Mouse (Mus musculus) natural killer cell, adult 2 months (primary cell): ENCODE measurements around the gene Fitm1.

Source experiments
- DNase-seq, 2 experiments: peaks; one replicate each; pipeline ENCODE4 v3.0.0; 2022; ENCODE audit warnings: low spot score in 2 of 2

Gene Fitm1

DNA sequence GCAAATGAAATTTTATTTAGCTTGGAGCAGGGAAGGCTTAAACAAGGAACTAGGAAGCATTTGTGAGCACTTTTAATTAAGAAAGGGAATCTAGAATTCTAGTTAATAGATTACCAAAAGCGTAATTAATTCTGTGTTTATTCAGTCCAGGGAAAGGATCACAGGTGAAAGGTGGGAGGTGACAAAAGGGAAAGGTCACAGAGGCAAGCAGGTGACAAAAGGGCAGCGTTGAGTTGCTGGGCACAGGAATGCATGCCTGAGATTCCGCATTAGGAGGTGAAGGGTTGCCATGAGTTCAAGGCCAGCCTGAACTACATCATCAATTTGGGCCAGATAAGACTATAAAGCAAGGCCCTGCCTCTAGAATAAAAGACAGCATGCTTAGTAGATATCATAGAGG, 7.9 kb upstream of the Fitm1 start:
- DNase-seq = no peak

- DNase-seq = no peak
Observed at GRCm38 (mm10) chr14:55570588-55570987, 4.8 kb upstream of the Fitm1 start.

DNA sequence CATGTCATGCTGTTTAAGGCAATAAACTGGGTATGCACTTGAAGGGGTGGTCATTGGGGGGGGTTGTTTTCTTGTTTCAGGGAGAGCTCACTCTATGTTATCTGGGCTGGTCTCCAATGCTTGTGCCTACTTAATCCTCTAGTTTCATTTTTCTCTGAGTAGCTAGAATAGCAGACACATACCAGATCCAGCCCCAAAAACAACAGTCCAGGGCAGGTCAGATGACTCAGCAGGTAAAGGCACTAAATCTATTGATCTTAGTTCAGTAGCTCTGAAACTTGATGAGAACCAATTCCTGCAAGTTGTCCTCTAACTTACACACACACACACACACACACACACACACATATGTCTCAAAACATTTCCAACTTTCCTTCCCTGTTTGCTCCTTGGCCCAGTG, 3.7 kb upstream of the Fitm1 start:
- DNase-seq = no peak

DNA sequence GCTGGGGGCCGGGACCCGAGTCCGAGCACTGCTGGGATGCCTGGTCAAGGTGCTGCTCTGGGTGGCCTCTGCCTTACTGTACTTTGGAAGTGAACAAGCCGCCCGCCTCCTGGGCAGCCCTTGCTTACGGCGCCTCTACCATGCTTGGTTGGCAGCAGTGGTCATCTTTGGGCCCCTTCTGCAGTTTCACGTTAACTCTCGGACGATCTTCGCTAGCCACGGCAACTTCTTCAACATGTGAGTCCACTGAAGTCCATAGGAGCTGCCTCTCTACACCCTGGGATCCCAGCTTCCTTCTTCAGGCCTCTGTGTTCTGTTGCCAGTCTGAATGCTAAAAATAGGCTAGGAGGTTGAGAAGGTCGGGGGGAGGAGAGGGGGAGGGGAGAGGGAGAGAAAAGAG, 294 bp downstream of the Fitm1 start:
- no peak for DNase-seq

DNA sequence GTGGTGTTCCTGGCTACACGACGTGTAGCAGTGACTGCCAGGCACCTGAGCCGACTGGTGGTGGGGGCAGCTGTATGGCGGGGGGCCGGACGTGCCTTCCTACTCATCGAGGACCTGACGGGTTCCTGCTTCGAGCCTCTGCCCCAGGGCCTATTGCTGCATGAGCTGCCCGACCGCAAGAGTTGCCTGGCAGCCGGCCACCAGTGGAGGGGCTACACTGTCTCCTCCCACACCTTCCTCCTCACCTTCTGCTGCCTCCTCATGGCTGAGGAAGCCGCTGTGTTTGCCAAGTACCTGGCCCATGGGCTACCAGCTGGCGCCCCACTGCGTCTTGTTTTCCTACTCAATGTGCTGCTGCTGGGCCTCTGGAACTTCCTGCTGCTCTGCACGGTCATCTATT, 959 bp downstream of the Fitm1 start:
- peak in 1 of 2 experiments; percentile 35 for DNase-seq

GRCm38 (mm10) chr14:55577871-55578667, 2.7 kb downstream of the Fitm1 start, which contains the start of gene Psme1:
Psme1 (plus strand) TSS chr14:55578123.
- peak; percentile 75 to 76 for DNase-seq

- DNase-seq = peak; percentile 54
Observed at GRCm38 (mm10) chr14:55578668-55579269, 3.4 kb downstream of the Fitm1 start.

DNA sequence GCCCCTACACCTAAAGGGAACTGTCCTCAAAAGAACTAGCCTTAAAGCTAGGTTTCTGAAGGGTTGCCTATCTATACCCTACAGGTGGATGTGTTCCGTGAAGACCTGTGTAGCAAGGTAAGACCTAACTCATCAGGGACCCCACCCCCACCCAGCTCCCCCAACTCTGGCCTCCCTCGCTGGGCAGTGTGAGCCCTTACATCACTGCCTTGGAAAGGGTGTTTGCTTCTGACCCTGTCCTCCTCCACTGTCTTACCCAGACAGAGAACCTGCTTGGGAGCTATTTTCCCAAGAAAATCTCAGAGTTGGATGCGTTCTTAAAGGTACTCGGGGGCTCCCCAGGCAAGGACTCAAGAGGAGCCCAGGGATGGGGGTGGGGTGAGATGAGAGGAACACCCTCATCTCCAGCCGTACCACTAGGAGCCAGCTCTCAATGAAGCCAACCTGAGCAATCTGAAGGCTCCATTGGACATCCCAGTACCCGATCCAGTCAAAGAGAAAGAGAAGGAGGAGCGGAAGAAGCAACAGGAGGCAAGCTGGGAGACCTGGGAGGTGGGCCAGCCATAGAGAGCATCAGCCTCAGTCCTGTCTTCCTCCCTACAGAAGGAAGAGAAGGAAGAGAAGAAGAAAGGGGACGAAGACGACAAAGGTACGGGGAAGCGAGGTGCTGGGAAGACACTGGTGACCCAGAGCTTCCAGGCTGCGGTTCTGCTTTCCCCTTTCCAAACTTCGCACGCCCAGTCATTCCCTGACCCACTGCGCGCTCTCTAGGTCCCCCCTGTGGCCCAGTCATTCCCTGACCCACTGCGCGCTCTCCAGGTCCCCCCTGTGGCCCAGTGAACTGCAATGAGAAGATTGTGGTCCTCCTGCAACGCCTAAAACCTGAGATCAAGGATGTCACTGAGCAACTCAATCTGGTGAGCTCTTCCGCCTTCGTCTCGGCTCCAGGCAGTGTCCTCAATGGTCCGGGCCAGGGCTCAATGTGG, 4.4 kb downstream of the Fitm1 start:
- DNase-seq = no peak

GRCm38 (mm10) chr14:55580731-55581130, 5.3 kb downstream of the Fitm1 start:
- DNase-seq = no peak

- DNase-seq = no peak
Observed at GRCm38 (mm10) chr14:55581981-55582681, 6.7 kb downstream of the Fitm1 start.

GRCm38 (mm10) chr14:55584303-55584701, 8.9 kb downstream of the Fitm1 start:
- no peak for DNase-seq

DNA sequence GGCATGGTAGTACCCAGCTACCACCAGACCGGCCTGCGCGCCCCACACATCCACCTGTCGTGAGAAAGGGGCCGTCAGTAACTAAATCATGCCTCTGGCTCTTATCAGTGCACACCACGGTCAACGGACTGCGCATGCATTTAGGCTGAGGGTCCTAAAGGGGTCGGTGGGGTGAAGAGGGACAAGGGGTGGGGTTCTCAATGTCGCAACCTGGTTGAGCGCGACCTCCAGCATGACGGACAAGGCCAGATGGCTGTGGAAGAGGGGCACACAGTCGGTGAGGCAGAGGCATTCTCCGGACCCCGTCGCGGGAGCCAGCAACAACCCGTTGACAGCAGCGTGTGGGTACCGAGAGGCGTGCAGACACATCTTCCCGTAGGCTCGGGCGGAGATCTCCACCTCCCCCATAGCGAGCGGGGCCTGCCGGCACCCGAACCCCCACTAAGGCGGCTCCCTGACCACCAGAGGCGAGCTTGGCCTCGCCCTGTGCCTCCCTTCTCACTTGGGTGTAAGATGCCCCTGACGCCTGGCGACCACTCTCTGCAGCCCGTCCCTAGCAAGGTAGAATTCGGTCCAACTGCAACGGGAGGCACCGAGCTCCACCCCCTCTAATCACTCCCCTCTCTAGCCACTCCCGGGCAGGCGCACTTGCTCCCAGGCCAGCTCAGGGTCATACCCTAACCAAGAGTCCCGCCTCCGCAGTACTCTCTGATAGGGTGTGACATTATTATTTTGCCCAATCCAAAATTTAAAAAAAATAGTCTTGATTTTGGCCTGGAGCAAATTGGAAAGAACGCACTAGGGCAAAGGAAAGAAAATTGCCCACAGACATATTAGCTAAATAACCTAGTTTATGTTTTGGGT, 9.5 kb downstream of the Fitm1 start, which contains the start of gene Emc9:
Gene Emc9 (minus strand): TSS at position 601 of the 864 bp plus-strand sequence.
- peak; percentile 71 to 73 for DNase-seq

DNA sequence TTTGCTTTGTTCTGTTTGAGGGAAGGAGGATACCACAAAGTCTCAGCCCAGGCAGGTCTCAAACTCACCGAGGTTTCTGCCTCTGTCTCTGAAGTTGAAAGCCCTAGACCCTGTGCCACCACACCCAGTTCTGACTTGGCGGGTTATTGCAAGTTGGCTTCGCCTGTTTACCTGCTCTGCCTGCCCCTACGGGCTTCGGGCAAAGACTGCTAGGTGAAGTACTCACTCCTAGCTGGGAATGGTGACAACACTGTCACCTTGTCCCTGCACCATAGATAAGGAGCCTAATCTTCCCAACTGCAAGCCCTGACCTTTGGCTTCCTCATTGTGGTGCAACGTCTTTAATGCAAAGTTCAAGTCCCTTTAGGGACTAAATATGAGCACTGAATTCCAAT, 10.1 kb downstream of the Fitm1 start:
- no peak for DNase-seq

- DNase-seq = no peak
Observed at GRCm38 (mm10) chr14:55586149-55586548, 10.7 kb downstream of the Fitm1 start.

GRCm38 (mm10) chr14:55589271-55589670, 13.9 kb downstream of the Fitm1 start:
- no peak for DNase-seq

DNA sequence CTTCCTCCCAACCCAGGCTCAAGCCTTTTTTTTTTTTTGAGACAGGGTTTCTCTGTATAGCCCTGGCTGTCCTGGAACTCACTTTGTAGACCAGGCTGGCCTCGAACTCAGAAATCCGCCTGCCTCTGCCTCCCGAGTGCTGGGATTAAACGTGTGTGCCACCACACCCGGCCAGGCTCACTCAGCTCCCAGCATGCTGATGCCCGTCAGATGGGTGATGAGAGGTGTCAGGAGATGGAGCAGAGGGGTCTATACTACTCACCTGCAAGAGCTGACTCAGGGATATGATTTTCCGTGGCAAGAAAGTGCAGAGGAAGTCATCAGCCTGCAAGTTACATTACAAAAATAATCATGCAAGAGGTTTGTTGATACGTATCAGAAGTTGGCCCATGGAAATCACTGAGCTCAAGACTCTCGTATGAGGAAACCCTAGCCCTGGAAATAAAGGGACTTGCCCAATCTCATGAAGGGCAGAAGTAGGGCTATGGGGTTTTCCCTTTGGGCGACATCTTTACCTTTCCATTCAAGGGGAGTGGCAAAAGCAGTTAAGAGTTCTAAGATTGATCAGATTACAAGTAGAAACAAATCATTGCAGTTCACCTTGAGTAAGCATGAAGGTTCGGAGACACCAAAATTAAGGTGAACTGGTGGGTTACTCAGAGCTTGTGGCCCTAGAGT, 14.5 kb downstream of the Fitm1 start:
- DNase-seq = peak in 1 of 2 experiments; percentile 30

DNA sequence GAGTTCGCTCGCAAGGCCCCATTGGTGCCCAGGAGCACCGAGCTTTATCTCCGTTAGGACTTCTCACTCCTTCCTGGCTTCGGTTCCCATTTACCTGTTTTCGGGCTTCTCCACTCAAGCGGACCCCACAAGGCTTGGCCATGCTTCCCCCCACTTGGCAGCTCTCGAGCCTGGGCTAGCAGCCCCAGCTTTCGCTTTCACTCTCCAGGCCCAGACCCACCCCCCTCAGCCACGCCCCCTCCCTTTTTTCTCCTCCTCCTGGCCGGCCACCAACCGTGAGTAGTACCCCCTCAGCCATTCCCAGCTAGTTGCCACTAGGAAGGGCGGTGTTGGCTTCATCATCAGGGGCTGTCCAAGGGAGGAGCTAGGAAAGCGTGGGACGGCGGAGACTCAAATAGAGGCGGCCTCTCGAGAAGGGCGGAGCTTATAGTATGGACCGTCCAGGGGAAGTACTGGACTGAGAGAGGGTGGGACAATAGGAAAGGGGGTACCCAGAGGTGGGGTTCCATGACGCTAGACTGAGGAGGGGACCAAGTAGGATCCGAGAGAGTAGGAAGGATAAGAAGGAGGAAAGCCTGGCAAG, 15.4 kb downstream of the Fitm1 start, which contains the start of gene Psme2:
Gene Psme2 (minus strand): TSS at position 366 of the 583 bp plus-strand sequence.
- DNase-seq = peak; percentile 82 to 85

- DNase-seq = peak; percentile 78
Observed at GRCm38 (mm10) chr14:55591331-55591891, 16.0 kb downstream of the Fitm1 start, which contains the start of gene Rnf31. Rnf31 (plus strand) TSS chr14:55591708.

DNA sequence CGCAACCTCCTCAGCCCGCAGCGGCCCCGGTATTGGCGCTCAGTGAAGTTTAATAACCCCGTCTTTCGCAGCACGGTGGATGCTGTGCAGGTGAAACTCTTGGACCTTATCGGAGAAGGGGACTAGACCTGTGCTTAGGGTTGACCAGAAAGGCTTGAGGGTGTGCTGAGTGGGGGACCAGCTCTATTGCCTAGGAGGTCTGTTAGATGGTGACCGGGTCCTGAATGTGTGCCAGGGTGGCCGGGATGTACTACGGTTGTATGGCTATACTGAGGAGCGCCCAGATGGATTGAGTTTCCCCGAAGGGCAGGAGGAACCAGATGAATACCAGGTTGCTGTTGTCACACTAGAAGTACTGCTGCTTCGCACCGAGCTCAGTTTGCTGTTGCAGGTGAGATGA, 16.8 kb downstream of the Fitm1 start:
- DNase-seq = no peak
